Mouse (Mus musculus): ENCODE data around the gene Ldb1. TPM values are rescaled to one million over a fixed set of nuclear protein-coding genes. Genes with fewer than 3 reads are reported as not detected.

Gene Ldb1
- 67.5 and 78.9 TPM in 2 replicates for polyA plus RNA-seq (2014; fragmentation: Nextera tagmentation; extraction: Ambion mirVana)

DNA sequence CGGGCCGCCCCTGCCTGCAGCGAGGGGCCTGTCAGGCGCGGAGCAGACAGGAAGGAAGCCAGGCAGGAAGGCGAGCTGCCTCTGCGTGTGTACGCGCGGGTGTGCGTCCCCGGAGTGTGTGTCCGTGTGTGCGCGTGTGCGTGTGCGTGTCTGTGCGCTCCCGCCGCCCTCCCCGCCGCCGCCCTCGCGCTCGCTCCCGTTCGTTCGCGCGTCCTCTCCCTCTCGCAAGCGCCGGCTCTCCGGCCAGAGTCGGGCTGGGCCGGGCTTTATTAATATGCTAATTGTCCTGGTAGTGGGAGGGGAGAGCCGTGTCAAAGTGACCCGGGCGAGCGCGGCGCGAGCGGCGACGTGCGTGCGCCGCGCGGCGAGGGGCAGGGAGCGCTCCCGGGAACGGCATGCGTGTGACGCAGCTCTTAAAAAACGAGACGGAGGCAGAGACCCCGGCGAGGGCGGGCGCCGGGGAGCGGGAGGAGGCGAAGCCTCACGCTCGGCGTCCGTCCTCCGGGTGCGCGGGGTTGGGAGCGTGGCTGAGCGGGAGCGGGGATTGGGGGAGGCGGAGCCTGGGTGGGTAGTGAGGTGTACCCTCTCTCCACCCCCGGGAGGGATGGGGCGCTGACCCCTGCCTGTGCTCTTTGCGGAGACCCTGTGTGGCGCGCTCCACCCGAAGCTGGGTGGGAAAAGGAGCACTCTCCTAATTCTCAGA lies at the start of gene Ldb1:
Gene Ldb1 (minus strand): TSS at position 222 of the 703 bp plus-strand sequence.
- Histone ChIP-seq H3K9ac (ENCODE audit: low read depth, low read length) (peak within 1 kb of the TSS; percentile 96), H3K36me3 (ENCODE audit: control insufficient read depth, insufficient read depth, low read length) (no peaks in the 10 kb centered on the region), H3K4me2 (peak within 1 kb of the TSS; percentile 92), H3K27ac (ENCODE audit: low read depth, low read length) (peak within 1 kb of the TSS; percentile 85), H3K9me3 (ENCODE audit: control insufficient read depth, low read length) (no peaks in the 10 kb centered on the region), H3K4me3 (ENCODE audit: low read depth, low read length) (peak within 1 kb of the TSS; percentile 97), H3K27me3 (replicated peaks; ENCODE audit: control insufficient read depth, insufficient read depth, low read length) (no peaks in the 10 kb centered on the region), H3K4me1 (replicated peaks; ENCODE audit: control insufficient read depth, insufficient read depth, low read length) (peaks cover 62% of the 10 kb centered on the region)
- under 1% methylated on average over 82 of the region's 84 CpGs for WGBS
- ATAC-seq (replicated peaks; ENCODE audit: low FRiP score) (peak; percentile 72), DNase-seq (ENCODE audit: low spot score) (peak; percentile 86)

DNA sequence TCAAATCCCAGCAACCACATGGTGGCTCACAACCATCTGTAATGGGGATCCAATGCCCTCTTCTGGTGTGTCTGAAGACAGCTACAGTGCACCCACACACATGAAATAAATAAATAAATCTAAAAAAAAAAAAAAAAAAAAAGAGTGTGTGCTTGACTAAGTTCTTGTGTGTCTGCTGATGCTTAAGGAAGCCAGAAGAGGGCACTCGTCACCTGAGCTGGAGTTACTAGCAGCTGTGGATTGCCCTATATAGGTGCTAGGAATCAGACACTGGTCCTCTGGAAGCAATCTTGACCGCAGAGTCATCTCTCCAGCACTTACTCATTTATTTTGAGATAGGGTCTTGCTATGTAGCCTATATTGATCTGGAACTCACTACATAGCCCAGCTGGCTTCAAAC lies 49.1 kb upstream of the Ldb1 start:
- WGBS: 97% methylated on average over 2 of the region's 2 CpGs
- peaks cover 2% of the 10 kb centered on the region; the same call in 1 of the 2 replicates for H3K9me3 ChIP-seq (ENCODE audit: control insufficient read depth, low read length)
- H3K4me3 ChIP-seq (ENCODE audit: low read depth, low read length): no peak overlapping the region
- H3K27ac ChIP-seq (ENCODE audit: low read depth, low read length): no peak overlapping the region
- H3K4me1 ChIP-seq (replicated peaks; ENCODE audit: control insufficient read depth, insufficient read depth, low read length): no peaks in the 10 kb centered on the region
- H3K4me2 ChIP-seq: no peak overlapping the region
- no peaks in the 10 kb centered on the region for H3K36me3 ChIP-seq (ENCODE audit: control insufficient read depth, insufficient read depth, low read length)
- ATAC-seq (replicated peaks; ENCODE audit: low FRiP score) (no peak), DNase-seq (ENCODE audit: low spot score) (no peak)
- H3K27me3 ChIP-seq (replicated peaks; ENCODE audit: control insufficient read depth, insufficient read depth, low read length): no peaks in the 10 kb centered on the region
- H3K9ac ChIP-seq (ENCODE audit: low read depth, low read length): no peak overlapping the region

DNA sequence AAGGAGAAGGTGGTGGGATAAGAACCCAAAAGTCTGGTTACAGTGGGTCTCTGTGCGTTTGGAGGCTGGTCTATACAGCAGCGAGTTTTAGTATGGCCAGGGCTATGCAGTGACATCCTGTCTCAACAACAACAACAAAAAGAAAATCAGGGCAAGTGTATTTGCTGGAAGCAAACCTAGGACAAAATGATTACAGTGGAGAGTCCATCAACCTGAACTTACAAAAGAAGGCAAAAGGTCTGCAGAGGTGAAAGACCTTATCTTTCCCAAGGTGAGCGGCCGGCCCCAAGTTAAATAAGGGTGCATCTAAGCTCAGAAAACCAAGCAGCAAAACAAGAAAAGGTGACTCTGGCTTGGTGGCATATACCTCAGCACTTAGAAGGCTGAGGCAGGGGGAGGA lies 46.6 kb upstream of the Ldb1 start:
- Histone ChIP-seq H3K4me2 (no peak overlapping the region), H3K4me3 (ENCODE audit: low read depth, low read length) (no peak overlapping the region), H3K36me3 (ENCODE audit: control insufficient read depth, insufficient read depth, low read length) (no peaks in the 10 kb centered on the region), H3K4me1 (replicated peaks; ENCODE audit: control insufficient read depth, insufficient read depth, low read length) (peaks cover 3% of the 10 kb centered on the region), H3K9me3 (ENCODE audit: control insufficient read depth, low read length) (peaks cover 2% of the 10 kb centered on the region; the same call in 1 of the 2 replicates), H3K9ac (ENCODE audit: low read depth, low read length) (no peak overlapping the region), H3K27me3 (replicated peaks; ENCODE audit: control insufficient read depth, insufficient read depth, low read length) (no peaks in the 10 kb centered on the region), H3K27ac (ENCODE audit: low read depth, low read length) (no peak overlapping the region)
- WGBS: 83% methylated on average over 4 of the region's 4 CpGs
- no peak for ATAC-seq (replicated peaks; ENCODE audit: low FRiP score)
- DNase-seq (ENCODE audit: low spot score): no peak

DNA sequence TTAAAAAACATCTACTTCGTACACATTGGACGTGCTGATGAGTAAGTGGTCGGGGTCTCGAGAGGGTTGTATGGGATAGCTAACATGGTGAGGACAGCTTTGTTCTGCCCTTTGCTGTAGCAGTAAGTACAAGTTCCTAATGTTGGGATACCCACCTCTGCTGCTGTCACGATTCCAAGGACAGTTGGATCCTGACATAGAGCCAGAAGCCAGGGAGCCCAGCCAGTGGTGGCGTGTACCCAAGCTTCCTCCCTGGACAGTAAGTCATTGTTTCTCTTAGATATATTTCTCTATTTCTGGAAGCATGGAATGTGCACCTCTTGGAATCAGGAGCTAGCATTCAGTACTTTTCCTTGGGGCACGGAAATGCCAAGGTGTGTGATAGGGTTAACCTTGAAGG lies 42.9 kb upstream of the Ldb1 start:
- 80% methylated on average over 7 of the region's 7 CpGs for WGBS
- no peak for DNase-seq (ENCODE audit: low spot score)
- Histone ChIP-seq H3K4me1 (replicated peaks; ENCODE audit: control insufficient read depth, insufficient read depth, low read length) (peaks cover 3% of the 10 kb centered on the region), H3K27me3 (replicated peaks; ENCODE audit: control insufficient read depth, insufficient read depth, low read length) (no peaks in the 10 kb centered on the region), H3K36me3 (ENCODE audit: control insufficient read depth, insufficient read depth, low read length) (peaks cover 22% of the 10 kb centered on the region), H3K9me3 (ENCODE audit: control insufficient read depth, low read length) (no peaks in the 10 kb centered on the region), H3K4me3 (ENCODE audit: low read depth, low read length) (no peak overlapping the region), H3K9ac (ENCODE audit: low read depth, low read length) (no peak overlapping the region), H3K27ac (ENCODE audit: low read depth, low read length) (no peak overlapping the region), H3K4me2 (no peak overlapping the region)
- ATAC-seq (replicated peaks; ENCODE audit: low FRiP score): no peak

DNA sequence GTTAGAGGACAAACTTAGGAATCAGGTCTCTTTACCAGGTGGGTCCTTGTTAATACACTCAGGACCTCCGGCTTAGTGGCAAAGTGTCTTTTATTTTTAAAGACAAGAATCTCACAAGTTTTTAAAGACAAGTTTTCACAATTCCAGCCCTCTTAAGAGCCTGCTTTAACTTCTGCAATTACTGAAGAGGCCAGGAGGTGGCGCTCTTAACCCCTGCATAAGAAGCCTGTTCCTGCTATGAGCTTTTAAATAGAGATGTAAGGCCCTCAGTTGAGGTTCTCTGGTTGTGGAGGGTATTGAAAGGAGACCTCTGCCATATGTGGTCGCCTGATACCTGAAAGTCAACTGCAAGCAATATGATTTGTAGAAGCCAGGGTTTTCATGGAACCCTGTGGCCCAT lies 41.3 kb upstream of the Ldb1 start:
- ATAC-seq (replicated peaks; ENCODE audit: low FRiP score) (peak; percentile 7; the same call in 1 of the 2 replicates), DNase-seq (ENCODE audit: low spot score) (no peak)
- no peak overlapping the region for H3K4me3 ChIP-seq (ENCODE audit: low read depth, low read length)
- peaks cover 36% of the 10 kb centered on the region for H3K36me3 ChIP-seq (ENCODE audit: control insufficient read depth, insufficient read depth, low read length)
- peaks cover 3% of the 10 kb centered on the region for H3K4me1 ChIP-seq (replicated peaks; ENCODE audit: control insufficient read depth, insufficient read depth, low read length)
- H3K9me3 ChIP-seq (ENCODE audit: control insufficient read depth, low read length): no peaks in the 10 kb centered on the region
- H3K4me2 ChIP-seq: no peak overlapping the region
- no peak overlapping the region for H3K9ac ChIP-seq (ENCODE audit: low read depth, low read length)
- no peak overlapping the region for H3K27ac ChIP-seq (ENCODE audit: low read depth, low read length)
- no peaks in the 10 kb centered on the region for H3K27me3 ChIP-seq (replicated peaks; ENCODE audit: control insufficient read depth, insufficient read depth, low read length)
- 46% methylated on average over 3 of the region's 3 CpGs for WGBS

DNA sequence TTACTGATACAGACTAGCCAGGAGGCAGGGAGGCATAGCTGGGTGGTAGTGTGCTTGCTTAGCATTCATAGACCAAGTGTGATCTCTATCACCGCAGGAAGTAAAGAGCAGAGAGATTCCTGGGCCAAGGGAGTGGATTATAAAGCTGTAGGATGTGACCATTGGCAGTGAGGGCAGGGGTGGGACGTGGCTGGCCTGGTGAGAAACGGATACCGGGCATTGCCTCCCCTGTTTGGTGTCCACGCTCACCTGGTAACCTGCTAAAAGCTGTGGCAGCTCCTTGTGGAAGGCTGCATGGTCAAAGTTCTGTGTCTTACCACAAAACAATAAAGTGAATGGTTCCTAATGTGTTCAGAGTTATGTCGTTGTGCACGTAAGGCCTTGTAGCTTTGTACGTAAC lies 40.2 kb upstream of the Ldb1 start:
- H3K27me3 ChIP-seq (replicated peaks; ENCODE audit: control insufficient read depth, insufficient read depth, low read length): no peaks in the 10 kb centered on the region
- H3K9ac ChIP-seq (ENCODE audit: low read depth, low read length): no peak overlapping the region
- no peak overlapping the region for H3K27ac ChIP-seq (ENCODE audit: low read depth, low read length)
- no peak overlapping the region for H3K4me2 ChIP-seq
- 94% methylated on average over 8 of the region's 8 CpGs for WGBS
- peaks cover 3% of the 10 kb centered on the region for H3K4me1 ChIP-seq (replicated peaks; ENCODE audit: control insufficient read depth, insufficient read depth, low read length)
- peaks cover 47% of the 10 kb centered on the region for H3K36me3 ChIP-seq (ENCODE audit: control insufficient read depth, insufficient read depth, low read length)
- H3K4me3 ChIP-seq (ENCODE audit: low read depth, low read length): no peak overlapping the region
- no peak for DNase-seq (ENCODE audit: low spot score)
- ATAC-seq (replicated peaks; ENCODE audit: low FRiP score): no peak
- no peaks in the 10 kb centered on the region for H3K9me3 ChIP-seq (ENCODE audit: control insufficient read depth, low read length)

DNA sequence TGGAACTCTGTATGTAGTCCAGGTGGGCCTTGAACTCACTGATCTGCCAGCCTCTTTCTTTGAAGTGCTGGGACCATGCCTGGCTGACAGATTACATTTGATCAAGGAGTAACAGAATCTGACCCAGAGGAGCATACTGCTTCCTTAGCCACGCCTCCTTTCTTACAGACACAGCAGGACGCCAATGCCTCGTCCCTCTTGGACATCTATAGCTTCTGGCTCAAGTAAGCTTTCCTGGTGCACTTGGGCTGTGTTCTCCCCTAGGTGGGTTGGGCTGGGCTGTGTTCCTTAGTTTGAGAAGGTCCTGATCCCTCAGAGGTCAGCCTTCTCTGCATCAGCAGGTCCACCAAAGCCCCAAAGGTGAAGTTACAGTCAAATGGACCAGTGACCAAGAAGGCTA lies 33.5 kb upstream of the Ldb1 start:
- WGBS: 69% methylated on average over 3 of the region's 3 CpGs
- H3K27ac ChIP-seq (ENCODE audit: low read depth, low read length): no peak overlapping the region
- DNase-seq (ENCODE audit: low spot score): no peak

DNA sequence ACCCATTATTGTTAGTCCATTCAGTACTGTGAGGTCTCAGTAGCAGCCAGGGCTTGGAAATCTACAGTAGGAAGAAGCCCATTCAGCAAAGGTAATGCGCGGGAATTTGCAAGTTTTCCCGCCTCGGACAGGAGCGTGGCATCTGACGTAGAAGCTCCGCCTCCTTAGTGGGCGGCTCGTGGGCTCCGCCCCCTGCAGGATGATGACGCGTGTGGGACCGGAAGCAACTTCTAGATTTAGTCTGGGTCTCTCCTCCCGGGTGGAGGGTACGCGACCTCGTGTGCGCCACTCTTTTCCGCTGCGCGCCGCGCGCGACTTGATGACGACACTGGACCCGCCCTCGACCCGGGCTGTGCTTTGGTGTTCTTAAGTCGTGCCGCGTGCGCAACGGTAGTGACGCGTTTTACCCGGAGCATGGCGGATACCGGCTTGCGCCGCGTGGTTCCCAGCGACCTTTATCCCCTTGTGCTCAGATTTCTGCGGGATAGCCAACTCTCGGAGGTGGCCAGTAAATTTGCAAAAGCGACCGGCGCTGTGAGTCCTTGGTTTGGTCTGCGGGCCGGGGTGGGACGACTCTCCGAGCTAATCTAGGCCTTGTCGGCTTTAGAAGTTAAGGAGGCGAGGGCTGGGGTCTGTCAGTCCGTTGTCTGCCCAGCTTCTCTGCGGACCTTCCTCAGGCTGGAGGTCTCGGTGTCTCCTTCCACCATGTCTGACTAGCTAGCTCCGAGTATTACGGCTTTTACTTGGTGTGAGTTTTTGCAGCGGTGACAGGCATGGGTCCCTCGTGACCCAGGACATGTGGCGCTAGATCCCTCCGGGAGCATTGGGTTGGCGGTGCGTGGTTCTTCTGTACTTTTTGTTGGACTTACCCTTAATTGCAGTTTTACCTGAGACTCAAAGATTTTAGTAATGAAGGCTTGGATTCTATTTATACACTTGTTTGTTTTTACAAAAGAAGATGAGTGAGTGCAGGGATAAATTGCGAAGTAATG lies 30.9 kb upstream of the Ldb1 start, which contains the start of gene Nolc1:
Gene Nolc1 (plus strand): TSS at position 248 of the 992 bp plus-strand sequence.
- under 1% methylated on average over 66 of the region's 66 CpGs for WGBS
- H3K27me3 ChIP-seq (replicated peaks; ENCODE audit: control insufficient read depth, insufficient read depth, low read length): no peaks in the 10 kb centered on the region
- H3K4me2 ChIP-seq: peak within 1 kb of the TSS; percentile 74
- H3K4me3 ChIP-seq (ENCODE audit: low read depth, low read length): peak within 1 kb of the TSS; percentile 93
- H3K9me3 ChIP-seq (ENCODE audit: control insufficient read depth, low read length): no peaks in the 10 kb centered on the region
- peak within 1 kb of the TSS; percentile 87 for H3K27ac ChIP-seq (ENCODE audit: low read depth, low read length)
- peaks cover 58% of the 10 kb centered on the region for H3K36me3 ChIP-seq (ENCODE audit: control insufficient read depth, insufficient read depth, low read length)
- DNase-seq (ENCODE audit: low spot score): peak; percentile 99
- peaks cover 31% of the 10 kb centered on the region for H3K4me1 ChIP-seq (replicated peaks; ENCODE audit: control insufficient read depth, insufficient read depth, low read length)
- peak within 1 kb of the TSS; percentile 95 for H3K9ac ChIP-seq (ENCODE audit: low read depth, low read length)
- peak; percentile 90 for ATAC-seq (replicated peaks; ENCODE audit: low FRiP score)

More for the DNA sequence above, 33.5 kb upstream of the Ldb1 start:
- H3K4me2 ChIP-seq: no peak overlapping the region
- no peak for ATAC-seq (replicated peaks; ENCODE audit: low FRiP score)
- H3K4me3 ChIP-seq (ENCODE audit: low read depth, low read length): 0 out of 2 replicates have a peak overlapping the region, but pooled peaks have one; percentile 15
- peaks cover 60% of the 10 kb centered on the region for H3K36me3 ChIP-seq (ENCODE audit: control insufficient read depth, insufficient read depth, low read length)
- H3K4me1 ChIP-seq (replicated peaks; ENCODE audit: control insufficient read depth, insufficient read depth, low read length): peaks cover 29% of the 10 kb centered on the region
- H3K9ac ChIP-seq (ENCODE audit: low read depth, low read length): no peak overlapping the region
- H3K9me3 ChIP-seq (ENCODE audit: control insufficient read depth, low read length): no peaks in the 10 kb centered on the region
- no peaks in the 10 kb centered on the region for H3K27me3 ChIP-seq (replicated peaks; ENCODE audit: control insufficient read depth, insufficient read depth, low read length)
